Mouse (Mus musculus) hindbrain, embryonic 11.5 days (tissue): ENCODE measurements around the gene Cabp4. TPM values are rescaled to one million over a fixed set of nuclear protein-coding genes. Genes with fewer than 3 reads are reported as not detected.
A peak's percentile ranks its signal among the peaks of the same experiment; 100 is the strongest.

Experiments
- ATAC-seq: fragments of 200-750 bp; cut with Nextera tagmentation; 2 replicates; pipeline ENCODE4 v1.8.0; 2017; ENCODE audit warnings: mild to moderate bottlenecking, moderate TSS enrichment, moderate library complexity; ENCODE audit not compliant: low FRiP score
- DNase-seq: peaks from one replicate; pipeline ENCODE4 v3.0.0-alpha.2; 2015; ENCODE audit warnings: low spot score
- H3K27ac ChIP-seq: fragments of 300-500 bp; sonication (generic); 2 replicates; pipeline ENCODE4 v1.5.1; 2014; ENCODE audit warnings: mild to moderate bottlenecking, low read depth, low read length
- H3K27me3 ChIP-seq: fragments of 300-500 bp; sonication (generic); 2 replicates; pipeline ENCODE4 v1.6.1; 2014; ENCODE audit warnings: mild to moderate bottlenecking, low read length, moderate library complexity, mixed read lengths; ENCODE audit not compliant: control insufficient read depth, insufficient read depth
- H3K36me3 ChIP-seq: fragments of 300-500 bp; sonication (generic); 2 replicates; pipeline ENCODE4 v1.6.1; 2014; ENCODE audit warnings: mild to moderate bottlenecking, low read length, moderate library complexity, mixed read lengths; ENCODE audit not compliant: control insufficient read depth, insufficient read depth
- H3K4me1 ChIP-seq: fragments of 300-500 bp; sonication (generic); replicated peaks from 2 replicates; pipeline ENCODE4 v1.6.1; 2014; ENCODE audit warnings: low read length, mixed read lengths; ENCODE audit not compliant: control insufficient read depth, insufficient read depth
- H3K4me2 ChIP-seq: fragments of 300-500 bp; sonication (generic); replicated peaks from 2 replicates; pipeline ENCODE4 v1.6.1; 2014; ENCODE audit warnings: mild to moderate bottlenecking, low read depth, low read length
- H3K4me3 ChIP-seq: fragments of 300-500 bp; sonication (generic); 2 replicates; pipeline ENCODE4 v1.5.1; 2014; ENCODE audit warnings: low read depth, low read length
- H3K9ac ChIP-seq: fragments of 300-500 bp; sonication (generic); 2 replicates; pipeline ENCODE4 v1.6.1; 2014; ENCODE audit warnings: low read depth, low read length
- H3K9me3 ChIP-seq: fragments of 300-500 bp; sonication (generic); 2 replicates; pipeline ENCODE4 v1.6.1; 2016; ENCODE audit warnings: low read length; ENCODE audit not compliant: control insufficient read depth
- WGBS: fragments of 180-500 bp; shearing (Covaris S2); extraction: QIAGEN DNeasy Blood & Tissue Kit; methylation state at CpG from one replicate; pipeline ENCODE4 v1.1.7; 2014; 5-methylcytosine and 5-hydroxymethylcytosine counted together
- polyA plus RNA-seq: library from polyadenylated mRNA; unstranded; fragments of >200 nt; fragmentation: Nextera tagmentation; extraction: Ambion mirVana; gene quantifications from 2 replicates; pipeline ENCODE4 v1.2.1, GENCODE M21; 2014

Gene Cabp4
- polyA plus RNA-seq, 1 experiment from 2014 or later, result not detected

DNA sequence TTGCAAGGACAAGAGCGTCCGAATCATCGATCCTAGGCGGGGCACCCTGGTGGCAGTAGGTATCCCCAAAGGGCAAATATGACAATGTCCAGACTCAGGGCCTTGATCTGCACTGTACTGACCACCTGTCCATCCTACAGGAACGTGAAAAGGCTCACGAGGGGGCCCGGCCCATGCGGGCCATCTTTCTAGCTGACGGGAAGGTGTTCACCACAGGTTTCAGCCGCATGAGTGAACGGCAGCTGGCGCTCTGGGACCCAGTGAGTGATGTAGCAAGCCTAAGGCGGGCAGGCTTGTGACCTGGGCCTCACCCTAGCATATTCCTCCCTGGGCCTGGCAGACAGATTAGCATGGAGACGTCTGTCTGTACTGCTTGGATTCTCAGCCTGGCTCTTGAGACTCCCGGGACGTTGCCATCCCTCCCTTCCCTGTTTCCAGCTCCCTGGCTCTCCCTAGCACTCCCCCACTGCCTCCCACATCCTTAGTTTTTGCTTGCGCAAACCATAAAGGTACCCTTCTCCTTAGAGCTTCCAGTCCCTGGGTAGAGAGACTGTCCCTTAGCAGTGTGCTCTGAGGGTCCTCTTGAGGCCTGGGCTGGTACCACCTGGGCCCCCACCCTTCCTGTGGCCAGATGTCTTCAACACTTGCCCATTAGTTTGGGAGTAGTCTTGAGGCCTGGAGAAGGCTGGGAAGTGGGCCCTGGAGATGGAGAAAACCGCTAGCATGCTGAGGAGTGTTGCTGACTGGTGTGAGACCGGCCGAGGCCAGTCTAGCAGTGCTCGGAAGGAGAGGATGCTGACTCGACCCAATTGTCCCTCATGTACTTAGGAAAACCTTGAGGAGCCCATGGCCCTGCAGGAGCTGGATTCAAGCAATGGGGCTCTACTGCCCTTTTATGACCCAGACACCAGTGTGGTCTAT lies 7.0 kb upstream of the Cabp4 start:
- Histone ChIP-seq H3K4me2 (no peak overlapping the region), H3K4me3 (no peak overlapping the region), H3K9me3 (no peaks in the 10 kb centered on the region), H3K4me1 (peaks cover 8% of the 10 kb centered on the region), H3K27ac (no peak overlapping the region), H3K9ac (no peak overlapping the region), H3K27me3 (no peaks in the 10 kb centered on the region), H3K36me3 (0 out of 2 replicates have a peak, but pooled peaks cover 2% of the 10 kb centered on the region)
- DNase-seq, result no peak
- 93% methylated on average over 22 of the region's 22 CpGs for WGBS
- no peak for ATAC-seq

DNA sequence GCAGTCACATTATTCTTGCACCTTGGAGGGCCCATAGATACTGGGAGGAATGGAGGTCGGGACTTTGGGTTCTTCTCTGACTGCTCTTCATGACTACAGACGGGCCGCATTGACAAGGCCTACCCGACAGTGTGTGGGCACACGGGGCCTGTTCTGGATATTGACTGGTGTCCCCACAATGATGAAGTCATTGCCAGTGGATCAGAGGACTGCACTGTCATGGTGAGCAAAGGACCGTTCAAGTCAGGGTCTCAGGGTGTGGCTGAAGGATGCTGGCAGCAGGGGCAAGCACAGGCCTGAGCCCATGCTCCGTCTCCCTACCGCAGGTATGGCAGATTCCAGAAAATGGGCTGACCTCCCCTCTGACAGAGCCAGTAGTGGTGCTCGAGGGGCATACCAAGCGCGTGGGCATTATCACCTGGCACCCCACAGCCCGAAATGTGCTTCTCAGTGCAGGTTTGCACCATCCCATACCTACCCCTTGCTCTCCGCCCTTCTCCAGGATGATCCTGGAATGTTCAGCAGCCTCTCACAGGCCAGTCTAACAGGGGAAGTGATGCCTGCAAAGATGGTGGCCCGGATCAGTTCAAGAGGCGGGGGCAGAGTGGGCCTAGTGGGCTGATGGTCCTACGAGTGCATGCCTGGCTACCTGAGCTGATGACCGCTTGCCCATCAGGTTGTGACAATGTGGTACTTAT lies 6.1 kb upstream of the Cabp4 start:
- no peak overlapping the region for H3K4me2 ChIP-seq
- no peaks in the 10 kb centered on the region for H3K9me3 ChIP-seq
- H3K36me3 ChIP-seq, result 0 out of 2 replicates have a peak, but pooled peaks cover 2% of the 10 kb centered on the region
- H3K27ac ChIP-seq, result no peak overlapping the region
- no peak for ATAC-seq
- 95% methylated on average over 17 of the region's 17 CpGs for WGBS
- DNase-seq, result no peak
- H3K27me3 ChIP-seq, result no peaks in the 10 kb centered on the region
- H3K9ac ChIP-seq, result no peak overlapping the region
- H3K4me3 ChIP-seq, result no peak overlapping the region
- H3K4me1 ChIP-seq, result peaks cover 8% of the 10 kb centered on the region

DNA sequence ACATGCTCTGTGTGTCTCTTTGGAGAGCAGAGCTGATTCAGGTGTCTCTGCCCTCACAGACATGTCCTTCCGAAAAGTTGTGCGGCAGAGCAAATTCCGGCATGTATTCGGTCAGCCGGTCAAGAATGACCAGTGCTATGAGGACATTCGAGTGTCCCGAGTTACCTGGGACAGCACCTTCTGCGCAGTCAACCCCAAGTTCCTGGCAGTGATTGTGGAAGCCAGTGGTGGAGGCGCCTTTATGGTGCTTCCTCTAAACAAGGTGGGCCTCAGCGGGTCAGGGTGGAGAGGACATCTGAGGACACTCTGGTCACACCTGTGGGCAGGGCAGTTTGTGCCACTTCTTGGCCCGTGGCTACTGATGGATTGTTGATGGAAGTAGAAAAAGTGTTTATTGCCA lies 5.5 kb upstream of the Cabp4 start:
- H3K4me2 ChIP-seq, result peak overlapping the region; percentile 84

DNA sequence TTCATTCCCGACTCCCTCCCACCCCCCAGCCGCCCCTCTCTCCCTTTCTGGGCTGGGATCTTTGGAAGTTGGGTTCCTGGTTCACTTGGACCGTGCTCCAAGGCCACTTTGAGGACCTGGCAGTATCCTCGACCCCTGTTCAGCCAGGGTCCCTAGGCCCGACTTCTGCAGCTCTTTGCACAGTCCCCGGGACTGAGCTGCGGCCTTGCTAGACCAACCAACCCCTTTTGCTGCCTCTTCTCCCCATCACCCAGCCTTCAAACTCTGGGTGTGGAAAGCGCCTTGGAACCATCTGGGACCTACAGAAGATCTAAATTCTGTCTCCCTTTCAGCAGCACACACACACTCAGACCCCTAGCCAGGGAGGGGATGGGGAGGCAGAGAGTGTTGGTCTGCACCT lies 5.0 kb upstream of the Cabp4 start:
- DNase-seq (no peak), ATAC-seq (no peak; the same call in 1 of the 2 replicates)
- Histone ChIP-seq H3K27me3 (no peaks in the 10 kb centered on the region), H3K36me3 (0 out of 2 replicates have a peak, but pooled peaks cover 2% of the 10 kb centered on the region), H3K4me2 (peak overlapping the region; percentile 84), H3K9me3 (no peaks in the 10 kb centered on the region), H3K4me1 (peaks cover 8% of the 10 kb centered on the region), H3K27ac (no peak overlapping the region), H3K4me3 (peak overlapping the region; percentile 63), H3K9ac (peak overlapping the region; percentile 66)
- WGBS, result 5% methylated on average over 7 of the region's 8 CpGs

More for the DNA sequence above, 5.5 kb upstream of the Cabp4 start:
- Histone ChIP-seq H3K4me3 (peak overlapping the region; percentile 63), H3K36me3 (0 out of 2 replicates have a peak, but pooled peaks cover 2% of the 10 kb centered on the region), H3K4me1 (peaks cover 8% of the 10 kb centered on the region), H3K27me3 (no peaks in the 10 kb centered on the region), H3K9ac (peak overlapping the region; percentile 66), H3K27ac (no peak overlapping the region), H3K9me3 (no peaks in the 10 kb centered on the region)
- no peak for ATAC-seq
- DNase-seq, result no peak
- WGBS, result 92% methylated on average over 11 of the region's 11 CpGs

DNA sequence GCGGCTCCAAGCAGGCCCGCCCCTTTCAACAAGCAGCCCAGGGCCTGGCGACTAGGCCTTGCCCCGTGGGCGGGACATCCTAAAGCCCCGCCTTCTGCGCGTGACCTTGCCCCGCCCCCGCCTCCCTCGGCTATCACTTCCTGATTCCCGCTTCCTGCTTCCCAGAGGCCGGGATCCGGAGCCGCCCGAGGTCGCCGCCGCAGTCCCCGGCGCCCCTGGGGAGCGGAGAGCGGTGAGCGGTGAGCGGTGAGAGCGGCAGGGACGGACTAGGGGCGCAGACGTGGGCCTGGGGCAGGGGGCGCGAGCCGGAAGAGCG lies 4.6 kb upstream of the Cabp4 start, which contains the start of gene Coro1b:
Coro1b (plus strand) TSS at position 129 of the 316 bp plus-strand sequence.
- Histone ChIP-seq H3K4me3 (peak within 1 kb of the TSS; percentile 63), H3K27me3 (no peaks in the 10 kb centered on the region), H3K36me3 (0 out of 2 replicates have a peak, but pooled peaks cover 2% of the 10 kb centered on the region), H3K9me3 (no peaks in the 10 kb centered on the region), H3K4me1 (peaks cover 8% of the 10 kb centered on the region), H3K27ac (no peak within 1 kb of the TSS), H3K9ac (peak within 1 kb of the TSS; percentile 66), H3K4me2 (peak within 1 kb of the TSS; percentile 84)
- peak; percentile 96 for DNase-seq
- 0% methylated on average over 29 of the region's 33 CpGs for WGBS
- ATAC-seq, result peak; percentile 94

DNA sequence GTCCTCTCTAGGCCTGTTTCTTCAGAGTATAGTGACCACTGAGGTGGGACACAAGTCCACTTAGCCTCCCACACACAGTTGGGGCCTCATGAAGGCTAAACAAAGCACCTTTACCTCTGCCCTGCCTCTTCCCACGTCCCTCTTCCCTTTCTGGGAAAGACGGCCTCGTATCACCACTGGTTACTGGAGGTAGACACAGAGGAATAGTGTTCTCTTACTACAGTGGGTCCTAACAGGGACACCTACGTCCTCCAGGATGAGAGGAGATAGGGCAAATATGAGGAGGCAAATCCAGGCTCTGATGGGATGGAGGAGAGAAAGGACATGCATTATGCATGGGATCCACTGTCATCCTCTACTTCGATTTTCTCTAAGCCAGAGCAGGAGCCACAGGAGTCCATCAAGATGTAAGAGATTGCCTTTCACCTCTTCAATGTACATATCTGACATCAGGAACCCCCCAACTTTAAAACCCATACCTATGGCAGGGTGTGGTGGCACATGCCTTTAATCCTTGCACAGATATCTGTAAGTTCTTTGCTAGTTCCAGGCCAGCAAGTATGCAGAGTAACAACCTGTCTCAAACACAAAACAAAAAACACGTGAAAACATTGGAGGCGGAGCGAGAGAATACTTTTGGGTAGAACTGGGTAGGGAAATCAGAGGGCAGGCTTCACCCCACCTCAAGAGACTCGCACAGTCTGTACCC lies 4.1 kb upstream of the Cabp4 start:
- Histone ChIP-seq H3K4me3 (peak overlapping the region; percentile 63), H3K4me2 (peak overlapping the region; percentile 84), H3K9ac (peak overlapping the region; percentile 66; the same call in 1 of the 2 replicates), H3K4me1 (peaks cover 8% of the 10 kb centered on the region), H3K9me3 (no peaks in the 10 kb centered on the region), H3K36me3 (0 out of 2 replicates have a peak, but pooled peaks cover 2% of the 10 kb centered on the region), H3K27me3 (no peaks in the 10 kb centered on the region), H3K27ac (no peak overlapping the region)
- 33% methylated on average over 9 of the region's 9 CpGs for WGBS
- DNase-seq, result no peak
- peak; percentile 34 for ATAC-seq

DNA sequence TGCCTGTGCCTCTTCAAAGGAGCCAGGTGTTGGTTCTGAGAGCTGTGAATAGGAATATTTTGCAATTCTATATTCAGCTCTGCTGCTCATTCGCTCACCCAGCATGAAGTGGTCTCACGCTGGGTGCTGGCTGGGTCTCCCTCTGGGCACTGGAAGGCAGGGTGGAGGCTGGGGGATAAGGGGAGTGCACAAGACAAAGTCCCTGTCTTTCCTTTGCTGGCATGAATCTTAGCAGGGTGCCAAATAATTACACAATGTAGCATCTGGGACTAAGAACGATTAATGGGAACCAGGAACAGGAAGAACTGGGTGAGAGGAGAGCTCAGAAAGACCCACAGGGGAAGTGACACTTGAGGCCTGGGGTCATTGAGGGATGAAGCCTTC lies 3.2 kb upstream of the Cabp4 start:
- DNase-seq (no peak), ATAC-seq (no peak)
- Histone ChIP-seq H3K9me3 (no peaks in the 10 kb centered on the region), H3K36me3 (0 out of 2 replicates have a peak, but pooled peaks cover 2% of the 10 kb centered on the region), H3K4me3 (no peak overlapping the region), H3K27me3 (no peaks in the 10 kb centered on the region), H3K9ac (no peak overlapping the region), H3K27ac (no peak overlapping the region), H3K4me2 (no peak overlapping the region), H3K4me1 (peaks cover 8% of the 10 kb centered on the region)
- WGBS, result 45% methylated on average over 3 of the region's 3 CpGs

DNA sequence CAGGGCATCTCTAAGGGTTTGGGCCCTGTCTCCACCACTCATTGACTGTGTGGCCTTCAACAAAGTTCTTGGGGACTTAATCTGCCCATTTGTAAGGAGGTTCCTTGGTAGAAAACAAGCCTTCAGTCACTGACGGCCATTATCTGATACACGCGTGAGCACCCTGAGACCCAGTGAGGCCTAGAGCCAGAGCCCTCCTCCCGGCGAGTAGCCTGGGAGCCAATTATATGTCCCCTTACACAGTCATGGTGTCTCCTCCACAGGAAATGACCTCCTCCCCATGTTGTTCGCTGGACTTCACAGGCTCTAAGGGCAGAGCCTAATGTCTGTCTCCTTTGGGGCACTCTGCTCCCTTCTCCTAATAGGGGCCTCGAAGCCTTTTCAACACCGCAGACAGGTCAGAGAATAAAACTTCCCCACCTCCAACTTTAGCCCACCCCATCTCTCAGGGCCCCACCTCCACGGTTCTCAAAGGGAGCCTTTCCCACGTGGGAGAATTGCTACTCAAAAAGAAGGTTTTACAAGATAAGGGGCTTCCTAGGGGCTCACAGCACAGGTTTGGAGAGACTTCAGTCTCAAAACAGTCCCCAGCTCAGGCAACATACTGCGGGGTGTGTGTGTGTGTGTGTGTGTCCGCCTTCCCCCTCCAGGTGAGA lies 2.7 kb upstream of the Cabp4 start:
- H3K36me3 ChIP-seq, result 0 out of 2 replicates have a peak, but pooled peaks cover 2% of the 10 kb centered on the region
- H3K4me2 ChIP-seq, result no peak overlapping the region
- H3K4me3 ChIP-seq, result no peak overlapping the region
- 59% methylated on average over 12 of the region's 12 CpGs for WGBS
- no peak for DNase-seq
- peaks cover 8% of the 10 kb centered on the region for H3K4me1 ChIP-seq
- H3K27ac ChIP-seq, result no peak overlapping the region
- no peaks in the 10 kb centered on the region for H3K27me3 ChIP-seq
- no peak for ATAC-seq
- H3K9me3 ChIP-seq, result no peaks in the 10 kb centered on the region
- H3K9ac ChIP-seq, result no peak overlapping the region
